Mouse (Mus musculus): Measurements from ENCODE around the gene Ciao1. TPM values are rescaled to one million over a fixed set of nuclear protein-coding genes. Genes with fewer than 3 reads are reported as not detected.
"Not testable (repeated sequence)": the region's sequence is repeated elsewhere in the genome, so short reads cannot be mapped to it uniquely, and the experiment has no call there.

The Ciao1 gene
- polyA plus RNA-seq, 1 experiment: 107 TPM

- TF ChIP-seq POLR2A (IDR thresholded peaks at IDR 0.05; ENCODE audit: control insufficient read depth, extremely low read depth, insufficient read depth, low read length, poor library complexity) (no peak), CTCF (IDR thresholded peaks at IDR 0.05; ENCODE audit: borderline replicate concordance, control insufficient read depth, extremely low read depth, insufficient read depth, low read length, poor library complexity) (no peak)
- Histone ChIP-seq H3K27me3 (ENCODE audit: control insufficient read depth, insufficient read depth, low read length) (no peaks in the 10 kb centered on the region), H3K36me3 (ENCODE audit: control insufficient read depth, insufficient read depth, low read length) (peaks cover 49% of the 10 kb centered on the region), H3K4me3 (ENCODE audit: control insufficient read depth, insufficient read depth, low read length) (no peak overlapping the region), H3K4me1 (replicated peaks; ENCODE audit: control insufficient read depth, insufficient read depth, low read length) (peaks cover 7% of the 10 kb centered on the region), H3K27ac (ENCODE audit: control insufficient read depth, insufficient read depth, low read length) (no peak overlapping the region)
- WGBS: 96% methylated on average over 11 of the region's 11 CpGs
- no peak for DNase-seq
Measured at GRCm38 (mm10) chr2:127210701-127211100, 36.9 kb downstream of the Ciao1 start.

GRCm38 (mm10) chr2:127208452-127208769 lies 39.2 kb downstream of the Ciao1 start:
- WGBS: 1% methylated on average over 17 of the region's 17 CpGs
- Histone ChIP-seq H3K4me3 (ENCODE audit: control insufficient read depth, insufficient read depth, low read length) (peak overlapping the region; percentile 91), H3K27ac (ENCODE audit: control insufficient read depth, insufficient read depth, low read length) (peak overlapping the region; percentile 61), H3K36me3 (ENCODE audit: control insufficient read depth, insufficient read depth, low read length) (peaks cover 27% of the 10 kb centered on the region), H3K27me3 (ENCODE audit: control insufficient read depth, insufficient read depth, low read length) (no peaks in the 10 kb centered on the region), H3K4me1 (replicated peaks; ENCODE audit: control insufficient read depth, insufficient read depth, low read length) (peaks cover 7% of the 10 kb centered on the region)
- 0 out of 2 replicates have a peak, but pooled peaks have one; percentile 38 for TF ChIP-seq CTCF (IDR thresholded peaks at IDR 0.05; ENCODE audit: borderline replicate concordance, control insufficient read depth, extremely low read depth, insufficient read depth, low read length, poor library complexity)
- no peak for TF ChIP-seq POLR2A (IDR thresholded peaks at IDR 0.05; ENCODE audit: control insufficient read depth, extremely low read depth, insufficient read depth, low read length, poor library complexity)
- no peak for DNase-seq

- peak; percentile 93 for DNase-seq
- Histone ChIP-seq H3K4me3 (ENCODE audit: control insufficient read depth, insufficient read depth, low read length) (peak within 1 kb of the TSS; percentile 91), H3K27ac (ENCODE audit: control insufficient read depth, insufficient read depth, low read length) (peak within 1 kb of the TSS; percentile 61), H3K36me3 (ENCODE audit: control insufficient read depth, insufficient read depth, low read length) (peaks cover 24% of the 10 kb centered on the region), H3K27me3 (ENCODE audit: control insufficient read depth, insufficient read depth, low read length) (no peaks in the 10 kb centered on the region), H3K4me1 (replicated peaks; ENCODE audit: control insufficient read depth, insufficient read depth, low read length) (peaks cover 7% of the 10 kb centered on the region)
- 12% methylated on average over 36 of the region's 36 CpGs for WGBS
- TF ChIP-seq POLR2A (IDR thresholded peaks at IDR 0.05; ENCODE audit: control insufficient read depth, extremely low read depth, insufficient read depth, low read length, poor library complexity): 0 out of 2 replicates have a peak, but pooled peaks have one; percentile 62
- no peak for TF ChIP-seq CTCF (IDR thresholded peaks at IDR 0.05; ENCODE audit: borderline replicate concordance, control insufficient read depth, extremely low read depth, insufficient read depth, low read length, poor library complexity)
Measured at GRCm38 (mm10) chr2:127207547-127208451, 39.8 kb downstream of the Ciao1 start, which contains the start of the genes 1810024B03Rik and Snrnp200. Gene 1810024B03Rik (minus strand): TSS chr2:127208280. Gene Snrnp200 (plus strand): TSS chr2:127208386.

GRCm38 (mm10) chr2:127206916-127207315 lies 40.7 kb downstream of the Ciao1 start:
- 98% methylated on average over 2 of the region's 2 CpGs for WGBS
- Histone ChIP-seq H3K27ac (ENCODE audit: control insufficient read depth, insufficient read depth, low read length) (no peak overlapping the region), H3K4me1 (replicated peaks; ENCODE audit: control insufficient read depth, insufficient read depth, low read length) (peaks cover 7% of the 10 kb centered on the region), H3K36me3 (ENCODE audit: control insufficient read depth, insufficient read depth, low read length) (peaks cover 15% of the 10 kb centered on the region), H3K4me3 (ENCODE audit: control insufficient read depth, insufficient read depth, low read length) (no peak overlapping the region), H3K27me3 (ENCODE audit: control insufficient read depth, insufficient read depth, low read length) (no peaks in the 10 kb centered on the region)
- DNase-seq: no peak
- no peak for TF ChIP-seq POLR2A (IDR thresholded peaks at IDR 0.05; ENCODE audit: control insufficient read depth, extremely low read depth, insufficient read depth, low read length, poor library complexity)

GRCm38 (mm10) chr2:127205936-127206335 lies 41.7 kb downstream of the Ciao1 start:
- not testable (repeated sequence) for H3K4me3 ChIP-seq (ENCODE audit: control insufficient read depth, insufficient read depth, low read length); H3K27ac ChIP-seq (ENCODE audit: control insufficient read depth, insufficient read depth, low read length); H3K36me3 ChIP-seq (ENCODE audit: control insufficient read depth, insufficient read depth, low read length); H3K4me1 ChIP-seq (replicated peaks; ENCODE audit: control insufficient read depth, insufficient read depth, low read length); DNase-seq; H3K27me3 ChIP-seq (ENCODE audit: control insufficient read depth, insufficient read depth, low read length)
- WGBS: 94% methylated on average over 4 of the region's 4 CpGs

GRCm38 (mm10) chr2:127204932-127205331 lies 42.7 kb downstream of the Ciao1 start:
- 28% methylated on average over 3 of the region's 3 CpGs for WGBS
- H3K4me3 ChIP-seq (ENCODE audit: control insufficient read depth, insufficient read depth, low read length): no peak overlapping the region
- DNase-seq: peak; percentile 58
- H3K36me3 ChIP-seq (ENCODE audit: control insufficient read depth, insufficient read depth, low read length): no peaks in the 10 kb centered on the region
- H3K27ac ChIP-seq (ENCODE audit: control insufficient read depth, insufficient read depth, low read length): no peak overlapping the region
- H3K27me3 ChIP-seq (ENCODE audit: control insufficient read depth, insufficient read depth, low read length): no peaks in the 10 kb centered on the region
- no peak for TF ChIP-seq CTCF (IDR thresholded peaks at IDR 0.05; ENCODE audit: borderline replicate concordance, control insufficient read depth, extremely low read depth, insufficient read depth, low read length, poor library complexity)
- no peak for TF ChIP-seq POLR2A (IDR thresholded peaks at IDR 0.05; ENCODE audit: control insufficient read depth, extremely low read depth, insufficient read depth, low read length, poor library complexity)
- peaks cover 7% of the 10 kb centered on the region for H3K4me1 ChIP-seq (replicated peaks; ENCODE audit: control insufficient read depth, insufficient read depth, low read length)

Other genes with a start within 250 kb of the Ciao1 start
- 5.9 and 6.8 TPM in 2 replicates for gene Ap4e1, start 239.1 kb downstream of the Ciao1 start, polyA plus RNA-seq (2012; rRNA removed)
- gene Blvra, start 177.2 kb downstream of the Ciao1 start, polyA plus RNA-seq (2012; rRNA removed): 9.1 and 12.1 TPM in 2 replicates
- 19.1 and 24.1 TPM in 2 replicates for gene Ncaph, start 113.9 kb downstream of the Ciao1 start, polyA plus RNA-seq (2012; rRNA removed)
- 24.6 and 25.4 TPM in 2 replicates for gene Itpripl1, start 104.4 kb downstream of the Ciao1 start, polyA plus RNA-seq (2012; rRNA removed)
- 0.96 and 1.3 TPM in 2 replicates for gene 1810024B03Rik, start 39.5 kb downstream of the Ciao1 start, polyA plus RNA-seq (2012; rRNA removed)
- gene Snrnp200, start 39.4 kb downstream of the Ciao1 start, polyA plus RNA-seq (2012; rRNA removed): 92.5 and 109 TPM in 2 replicates
- 140 and 143 TPM in 2 replicates for gene Tmem127, start 92 bp upstream of the Ciao1 start, polyA plus RNA-seq (2012; rRNA removed)
- gene Stard7, start 22.4 kb upstream of the Ciao1 start, polyA plus RNA-seq (2012; rRNA removed): 55.8 and 81.8 TPM in 2 replicates
- 163 and 212 TPM in 2 replicates for gene Dusp2, start 88.3 kb upstream of the Ciao1 start, polyA plus RNA-seq (2012; rRNA removed)
- 0.20 and 0.31 TPM in 2 replicates for gene Astl, start 90.8 kb upstream of the Ciao1 start, polyA plus RNA-seq (2012; rRNA removed)
- 0.13 and 0.20 TPM in 2 replicates for gene Adra2b, start 115.4 kb upstream of the Ciao1 start, polyA plus RNA-seq (2012; rRNA removed)
- gene Gpat2, start 177.4 kb upstream of the Ciao1 start, polyA plus RNA-seq (2012; rRNA removed): 0.31 and 0.85 TPM in 2 replicates
- 13.4 and 17.0 TPM in 2 replicates for gene Fahd2a, start 196.7 kb upstream of the Ciao1 start, polyA plus RNA-seq (2012; rRNA removed)

Measured in thymus, adult 2 months (tissue).